Mouse (Mus musculus): ENCODE measurements at regions not wholly inside any gene's neighbourhood (a gene's known extent, or its start where the extent isn't known, plus 50 kb on each side); places are given as distances from the start of the nearest gene placed in this dataset.

GRCm38 (mm10) chr11:10689917-10690316 is 424.1 kb upstream of the Vwc2 start:
- TF ChIP-seq CTCF (IDR thresholded peaks at IDR 0.05; ENCODE audit: low read depth) (no peak), EP300 (IDR thresholded peaks at IDR 0.05; ENCODE audit: low read depth) (no peak)

All from liver, postnatal 0 days (tissue).